Mouse (Mus musculus): Measurements from ENCODE around the gene Zp1. TPM values are rescaled to one million over a fixed set of nuclear protein-coding genes. Genes with fewer than 3 reads are reported as not detected.

Gene Zp1
- total RNA-seq, 4 experiments from 2014 or later = not detected

DNA sequence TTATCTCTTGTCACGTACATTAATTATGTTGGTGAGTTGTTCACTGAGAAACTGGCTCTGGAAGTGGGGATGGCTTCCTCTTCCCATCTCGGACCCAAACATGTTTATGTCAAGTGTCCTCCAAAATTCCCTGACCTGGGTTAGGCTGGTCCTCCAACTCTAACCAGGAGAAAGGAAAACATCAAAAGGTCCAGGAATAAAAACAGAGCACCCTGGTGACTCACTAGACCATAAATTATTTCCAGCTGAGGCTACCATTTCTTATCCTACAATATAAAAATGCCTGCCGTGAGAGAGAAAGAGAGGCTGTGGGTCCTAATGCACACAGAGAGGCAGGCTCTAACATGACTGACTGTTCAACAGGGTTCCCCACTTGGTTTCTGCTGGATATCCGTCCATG, 3.8 kb upstream of the Zp1 start:
- DNase-seq (ENCODE audit: low spot score in 2 of 2) = no peak

- no peak for DNase-seq (ENCODE audit: low spot score in 2 of 2)
Measured at GRCm38 (mm10) chr19:10921058-10921457, 626 bp upstream of the Zp1 start.

DNA sequence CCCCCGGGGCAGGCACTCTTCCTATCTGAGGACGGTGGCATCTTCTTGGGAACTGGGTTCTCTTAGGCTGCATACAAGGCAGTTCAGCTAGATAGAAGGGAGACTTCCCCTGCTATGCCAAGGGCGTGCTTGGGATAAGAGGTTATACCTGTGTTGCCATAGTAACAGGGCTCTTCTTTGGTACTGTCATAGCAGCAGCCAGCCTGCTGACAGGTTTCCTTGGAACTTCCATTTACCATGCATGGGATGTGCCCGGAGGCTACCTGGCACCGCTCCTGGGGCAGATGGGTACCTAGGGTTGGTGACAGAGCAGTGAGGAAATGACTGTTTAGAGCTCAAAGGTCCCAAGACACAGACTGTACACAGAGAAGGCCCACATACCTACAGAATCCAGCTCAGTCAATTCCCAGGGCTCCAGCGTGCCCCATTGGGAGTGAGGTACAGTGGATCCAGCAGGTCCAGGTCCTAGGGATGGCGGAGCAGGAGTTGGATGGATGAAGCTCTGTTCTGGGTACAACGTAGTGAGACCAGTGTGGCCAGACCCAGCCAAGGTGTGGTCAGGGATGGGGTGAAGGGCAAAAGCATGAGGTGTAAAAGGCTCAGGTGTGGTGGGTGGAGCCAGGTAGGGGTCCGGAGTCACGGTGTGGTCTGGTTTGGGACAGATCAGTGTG, 2.0 kb downstream of the Zp1 start:
- DNase-seq (ENCODE audit: low spot score in 2 of 2) = no peak

GRCm38 (mm10) chr19:10916506-10916905, 3.9 kb downstream of the Zp1 start:
- no peak for DNase-seq (ENCODE audit: low spot score in 2 of 2)

DNA sequence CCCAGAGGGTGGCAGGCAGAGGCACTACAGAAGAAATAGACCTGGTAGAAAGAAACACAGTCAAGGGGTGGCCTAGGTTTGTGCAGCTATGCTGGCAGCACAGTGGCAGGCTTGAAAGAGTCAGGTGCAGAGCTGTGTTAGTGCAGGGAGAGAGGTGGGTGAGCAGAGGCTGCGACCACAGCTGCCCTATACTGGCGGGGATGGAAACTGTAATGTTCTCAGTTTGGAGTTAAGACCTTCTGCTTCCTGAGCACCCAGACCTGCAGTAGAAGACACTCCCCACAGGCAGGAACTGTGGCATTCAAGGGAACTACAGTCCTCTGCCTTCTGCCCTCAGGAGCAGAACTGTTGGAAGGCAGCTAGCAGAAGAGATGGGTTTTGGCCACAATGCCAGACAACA, 5.6 kb downstream of the Zp1 start:
- DNase-seq (ENCODE audit: low spot score in 2 of 2) = no peak

- no peak for DNase-seq (ENCODE audit: low spot score in 2 of 2)
Measured at GRCm38 (mm10) chr19:10914291-10914690, 6.1 kb downstream of the Zp1 start.

GRCm38 (mm10) chr19:10909087-10909721, 11.2 kb downstream of the Zp1 start:
- DNase-seq (ENCODE audit: low spot score in 2 of 2) = no peak

DNA sequence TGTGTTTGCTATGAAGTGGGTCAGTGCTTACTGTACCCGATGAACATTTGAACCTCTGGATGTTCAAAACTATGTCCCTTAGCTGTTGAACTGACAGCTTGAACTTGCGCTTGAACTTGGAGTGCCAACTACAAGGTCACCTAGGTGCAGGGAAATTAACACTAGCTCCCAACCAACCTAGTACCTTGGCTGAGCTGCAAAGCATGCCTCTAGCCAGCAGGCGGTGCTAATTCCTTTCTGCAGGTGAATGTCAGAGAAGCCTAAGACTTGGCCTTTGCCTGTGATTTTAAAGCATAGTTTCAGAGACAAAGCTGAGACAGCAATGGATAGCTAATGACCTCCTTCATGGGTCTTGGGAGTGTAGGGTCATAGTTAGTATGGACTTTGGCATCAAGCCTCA, 12.5 kb downstream of the Zp1 start:
- DNase-seq (ENCODE audit: low spot score in 2 of 2) = peak in 1 of 2 experiments; percentile 53

GRCm38 (mm10) chr19:10905728-10906000, 14.8 kb downstream of the Zp1 start:
- no peak for DNase-seq (ENCODE audit: low spot score in 2 of 2)

- DNase-seq (ENCODE audit: low spot score in 2 of 2) = peak; percentile 55 to 83
Measured at GRCm38 (mm10) chr19:10904927-10905727, 15.3 kb downstream of the Zp1 start.

DNA sequence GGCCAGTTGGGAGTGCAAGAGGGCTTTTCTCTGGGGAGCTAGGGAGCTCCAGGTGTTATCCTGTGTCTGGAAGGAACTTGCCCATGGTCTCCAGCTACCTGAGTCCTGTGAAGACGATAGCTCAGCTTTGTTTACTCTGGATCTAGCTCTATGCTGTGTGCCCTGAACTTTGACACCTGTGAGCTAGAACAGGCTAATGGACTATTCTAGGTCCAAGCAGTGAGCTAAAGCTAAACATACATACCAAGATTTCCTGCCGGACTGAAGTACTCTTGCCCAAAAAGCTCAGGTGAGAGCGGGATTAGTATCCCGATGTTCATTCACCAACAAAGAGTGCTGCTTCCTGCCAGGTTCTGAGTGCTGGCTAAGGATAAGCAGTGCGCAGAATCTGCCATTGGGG, 15.9 kb downstream of the Zp1 start:
- no peak for DNase-seq (ENCODE audit: low spot score in 2 of 2)

DNA sequence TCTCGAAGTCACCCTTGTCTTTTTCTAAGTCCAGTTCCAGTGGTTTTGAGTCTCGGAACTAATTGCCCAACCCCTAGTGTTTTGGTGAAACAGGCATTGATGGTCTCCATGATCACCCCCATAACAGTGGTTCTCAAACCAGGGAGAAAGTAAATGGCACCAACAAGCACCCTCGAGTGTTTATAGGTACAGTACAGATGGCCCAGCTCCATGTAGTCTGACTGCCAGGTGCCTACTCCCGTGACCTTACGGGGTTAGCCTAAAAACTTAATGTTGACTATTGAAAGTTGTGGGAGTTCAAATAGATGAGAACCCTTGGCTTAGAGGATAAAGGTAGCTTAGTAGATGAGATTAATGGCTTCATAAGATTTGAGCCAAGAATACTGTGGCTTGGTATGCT, 19.4 kb downstream of the Zp1 start:
- no peak for DNase-seq (ENCODE audit: low spot score in 2 of 2)

DNA sequence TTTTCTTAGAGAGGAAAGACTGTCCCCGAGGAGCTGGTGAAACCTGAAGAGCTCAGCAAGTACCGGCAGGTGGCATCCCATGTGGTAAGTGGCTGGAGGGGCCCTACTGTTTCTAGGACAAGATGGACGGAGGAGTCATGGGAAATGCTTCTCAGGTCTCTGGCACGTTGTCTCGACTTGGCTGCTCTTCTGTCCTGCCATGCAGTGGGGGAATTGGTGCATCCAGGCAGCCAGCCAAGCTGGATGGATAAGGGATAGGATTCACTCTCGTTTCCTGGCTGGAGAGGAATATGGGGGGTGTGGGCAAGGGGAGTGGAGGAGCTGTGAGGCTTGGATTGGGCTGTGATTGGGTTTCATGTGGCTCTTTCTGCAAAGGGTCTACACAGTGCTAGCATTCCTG, 20.1 kb downstream of the Zp1 start:
- DNase-seq (ENCODE audit: low spot score in 2 of 2) = no peak

- no peak for DNase-seq (ENCODE audit: low spot score in 2 of 2)
Measured at GRCm38 (mm10) chr19:10897491-10897890, 22.9 kb downstream of the Zp1 start.

GRCm38 (mm10) chr19:10896849-10897248, 23.6 kb downstream of the Zp1 start:
- no peak for DNase-seq (ENCODE audit: low spot score in 2 of 2)

DNA sequence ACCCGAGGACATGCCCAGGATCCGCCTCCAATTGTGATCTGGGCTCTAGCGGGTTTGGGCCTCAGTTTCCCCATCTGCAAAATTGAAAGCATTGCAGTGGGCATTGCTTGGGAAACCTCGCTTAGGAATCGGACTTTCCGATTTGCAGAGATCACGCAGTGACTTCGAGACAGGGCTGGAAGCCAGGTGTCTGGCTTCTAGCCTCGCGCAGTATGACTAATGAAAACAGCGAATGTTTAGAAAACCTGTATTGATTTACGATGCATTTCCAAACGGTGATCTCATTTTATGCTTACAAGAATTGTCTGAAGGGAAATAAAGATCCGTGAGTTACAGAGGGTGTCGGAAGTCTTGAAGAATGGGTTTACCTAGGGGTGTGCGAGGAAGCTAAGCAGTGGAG, 24.7 kb downstream of the Zp1 start:
- no peak for DNase-seq (ENCODE audit: low spot score in 2 of 2)

- peak; percentile 97 to 98 for DNase-seq (ENCODE audit: low spot score in 2 of 2)
Measured at GRCm38 (mm10) chr19:10895016-10895528, 25.4 kb downstream of the Zp1 start, which contains the start of gene Prpf19. Gene Prpf19, plus strand, starts transcription at chr19:10895231.

DNA sequence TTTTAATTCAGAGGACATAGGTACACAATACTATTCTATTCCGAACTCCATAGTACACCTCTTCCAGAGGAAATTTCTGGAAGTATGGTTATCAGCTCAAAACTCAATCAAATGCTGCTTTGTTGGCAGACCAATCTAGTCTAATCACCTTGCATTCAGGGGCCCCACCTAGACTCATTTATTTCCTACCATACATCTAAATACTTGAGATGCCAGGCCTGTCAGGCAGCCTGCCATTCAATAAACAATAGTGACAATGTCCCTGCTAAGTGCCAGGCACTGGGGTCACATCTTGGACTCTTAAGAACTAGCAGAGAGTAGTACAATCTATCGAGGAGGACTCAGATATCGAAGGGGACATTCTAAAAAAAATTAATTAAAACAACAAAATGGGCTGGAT, 28.2 kb downstream of the Zp1 start:
- DNase-seq (ENCODE audit: low spot score in 2 of 2) = no peak

- DNase-seq (ENCODE audit: low spot score in 2 of 2) = peak; percentile 93 to 94
Measured at GRCm38 (mm10) chr19:10881426-10882154, 38.8 kb downstream of the Zp1 start, which contains the start of gene Tmem109. Gene Tmem109, minus strand, starts transcription at chr19:10882001.

- no peak for DNase-seq (ENCODE audit: low spot score in 2 of 2)
Measured at GRCm38 (mm10) chr19:10880975-10881425, 39.4 kb downstream of the Zp1 start.
